Mouse (Mus musculus) E14TG2a.4 (cell line): ENCODE measurements at regions not wholly inside any gene's neighbourhood (a gene's known extent, or its start where the extent isn't known, plus 50 kb on each side); places are given as distances from the start of the nearest gene placed in this dataset.

Experiments
- CTCF ChIP-seq: conservative IDR thresholded peaks from 2 replicates; pipeline ENCODE4 v1.5.1; 2014; ENCODE audit warnings: low read length
- NANOG ChIP-seq: IDR thresholded peaks from 2 replicates; pipeline ENCODE4 v1.6.1; 2014; ENCODE audit warnings: borderline replicate concordance, low read length, mixed read lengths
- POU5F1 ChIP-seq: IDR thresholded peaks from 2 replicates; pipeline ENCODE4 v1.6.1; 2014; ENCODE audit warnings: low read length, borderline replicate concordance

GRCm38 (mm10) chr6:89081624-89082300, 179.7 kb downstream of the Tpra1 start:
- no peak for TF ChIP-seq CTCF
- no peak for TF ChIP-seq NANOG
- no peak for TF ChIP-seq POU5F1
